Mouse (Mus musculus): ENCODE measurements around the gene Mrap. TPM values are rescaled to one million over a fixed set of nuclear protein-coding genes. Genes with fewer than 3 reads are reported as not detected.

Mrap gene
- total and polyA plus RNA-seq, 3 experiments = not detected

GRCm38 (mm10) chr16:90695121-90695520 lies 42.9 kb upstream of the Mrap start:
- H3K27me3 ChIP-seq (replicated peaks) = peaks cover 44% of the 10 kb centered on the region
- TF ChIP-seq MXI1 (IDR thresholded peaks at IDR 0.05; ENCODE audit: low read depth, low read length) = 0 out of 2 replicates have a peak, but pooled peaks have one; percentile 16
- TF ChIP-seq JUND (conservative IDR thresholded peaks at IDR 0.05; ENCODE audit: low read depth, low read length) = no peak
- no peak for TF ChIP-seq ZC3H11A (IDR thresholded peaks at IDR 0.05; ENCODE audit: low read depth, low read length)
- no peak overlapping the region; the same call in 1 of the 2 replicates for H3K4me2 ChIP-seq (ENCODE audit: insufficient read depth, low read depth, poor library complexity, severe bottlenecking)
- DNase-seq (ENCODE audit: extremely low read depth) = no peak
- no peak overlapping the region for H3K4me3 ChIP-seq (replicated peaks in 1 of 3; ENCODE audit: low read depth in 2 of 3, low read length in 2 of 3, poor library complexity in 1 of 3)
- H3K9me3 ChIP-seq (replicated peaks; ENCODE audit: low read length) = peaks cover 4% of the 10 kb centered on the region
- in situ Hi-C loops (cut with MboI; ENCODE audit: low pct_ligation_motif_present, low pct_unique_long_range_greater_than_20kb, low sequenced_read_pairs) (no loop called here), dilution Hi-C loops (cut with MboI; ENCODE audit: extremely low pct_ligation_motif_present, extremely low pct_unique_long_range_greater_than_20kb, low sequenced_read_pairs) (no loop called here)
- H3K79me2 ChIP-seq (replicated peaks; ENCODE audit: control insufficient read depth, extremely low read depth, insufficient read depth, poor library complexity, severe bottlenecking) = no peaks in the 10 kb centered on the region
- H3K9ac ChIP-seq (ENCODE audit: insufficient read depth, low read depth) = no peak overlapping the region
- H3K4me1 ChIP-seq (ENCODE audit: control insufficient read depth in 1 of 2, insufficient read depth in 2 of 2) = no peaks in the 10 kb centered on the region
- H3K36me3 ChIP-seq (replicated peaks in 1 of 2; ENCODE audit: control insufficient read depth in 1 of 2, insufficient read depth in 1 of 2, low read length in 1 of 2) = no peaks in the 10 kb centered on the region
- H3K27ac ChIP-seq (ENCODE audit: insufficient read depth, low read depth) = no peak overlapping the region

DNA sequence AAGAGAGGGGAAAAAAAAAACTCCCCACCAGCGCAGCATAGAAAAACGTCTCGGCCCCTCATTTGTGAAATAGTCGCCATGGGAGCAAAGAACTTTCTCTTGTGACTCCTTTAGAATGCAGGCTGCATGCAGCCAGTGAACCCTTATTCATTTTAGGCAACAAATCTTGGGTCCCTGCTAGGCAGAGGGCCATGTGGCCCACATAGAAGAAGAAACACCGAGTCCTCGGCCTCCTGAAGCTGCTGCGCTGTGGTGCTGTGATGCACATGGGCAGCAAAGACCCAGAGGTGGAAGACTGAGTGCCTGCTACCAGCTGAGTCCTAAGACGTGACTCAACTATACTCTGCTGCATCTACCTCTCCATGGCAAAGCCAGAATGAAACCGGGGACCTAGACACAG lies 41.7 kb upstream of the Mrap start:
- H3K27me3 ChIP-seq (replicated peaks) = peaks cover 53% of the 10 kb centered on the region
- H3K4me3 ChIP-seq (replicated peaks in 1 of 3; ENCODE audit: low read depth in 2 of 3, low read length in 2 of 3, poor library complexity in 1 of 3) = no peak overlapping the region
- no peaks in the 10 kb centered on the region for H3K4me1 ChIP-seq (ENCODE audit: control insufficient read depth in 1 of 2, insufficient read depth in 2 of 2)
- in situ Hi-C loops (cut with MboI; ENCODE audit: low pct_ligation_motif_present, low pct_unique_long_range_greater_than_20kb, low sequenced_read_pairs) (no loop called here), dilution Hi-C loops (cut with MboI; ENCODE audit: extremely low pct_ligation_motif_present, extremely low pct_unique_long_range_greater_than_20kb, low sequenced_read_pairs) (no loop called here)
- no peaks in the 10 kb centered on the region for H3K36me3 ChIP-seq (replicated peaks in 1 of 2; ENCODE audit: control insufficient read depth in 1 of 2, insufficient read depth in 1 of 2, low read length in 1 of 2)
- TF ChIP-seq GABPA (IDR thresholded peaks at IDR 0.05; ENCODE audit: insufficient replicate concordance, low read depth, low read length) (no peak), RAD21 (IDR thresholded peaks at IDR 0.05; ENCODE audit: low read depth, low read length) (no peak), CTCF (conservative IDR thresholded peaks at IDR 0.05 in 1 of 2, IDR thresholded peaks at IDR 0.05 in 1 of 2; ENCODE audit: low read depth in 2 of 2, low read length in 2 of 2) (no peak)
- DNase-seq (ENCODE audit: extremely low read depth) = no peak
- peaks cover 4% of the 10 kb centered on the region for H3K9me3 ChIP-seq (replicated peaks; ENCODE audit: low read length)
- no peak overlapping the region for H3K9ac ChIP-seq (ENCODE audit: insufficient read depth, low read depth)
- no peak overlapping the region for H3K4me2 ChIP-seq (ENCODE audit: insufficient read depth, low read depth, poor library complexity, severe bottlenecking)
- H3K79me2 ChIP-seq (replicated peaks; ENCODE audit: control insufficient read depth, extremely low read depth, insufficient read depth, poor library complexity, severe bottlenecking) = no peaks in the 10 kb centered on the region
- no peak overlapping the region for H3K27ac ChIP-seq (ENCODE audit: insufficient read depth, low read depth)

DNA sequence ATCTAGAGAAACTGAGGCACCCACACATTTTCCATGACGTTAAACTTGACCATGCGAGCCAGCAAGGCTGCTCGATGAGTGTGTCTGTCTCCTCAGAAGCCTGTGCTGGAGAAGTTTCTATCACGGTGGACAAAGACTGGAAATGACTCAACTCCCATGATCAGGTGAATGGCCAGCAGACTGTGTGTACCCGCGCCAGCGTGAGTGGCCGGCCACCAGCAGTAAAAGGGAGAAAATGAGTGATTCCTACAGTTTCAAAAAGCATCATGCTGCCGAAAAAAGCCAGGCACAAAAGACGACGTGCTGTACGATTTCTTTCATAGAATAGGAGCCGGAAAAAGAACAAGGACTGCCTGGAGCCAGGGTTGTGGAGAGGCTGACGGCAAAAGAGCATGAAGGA lies 38.6 kb upstream of the Mrap start:
- H3K4me2 ChIP-seq (ENCODE audit: insufficient read depth, low read depth, poor library complexity, severe bottlenecking) = no peak overlapping the region
- H3K27me3 ChIP-seq (replicated peaks) = peaks cover 53% of the 10 kb centered on the region
- peaks cover 9% of the 10 kb centered on the region for H3K9me3 ChIP-seq (replicated peaks; ENCODE audit: low read length)
- dilution Hi-C loops (cut with MboI; ENCODE audit: extremely low pct_ligation_motif_present, extremely low pct_unique_long_range_greater_than_20kb, low sequenced_read_pairs) = no loop called here
- H3K27ac ChIP-seq (ENCODE audit: insufficient read depth, low read depth) = no peak overlapping the region
- peak; percentile 84 for TF ChIP-seq BHLHE40 (IDR thresholded peaks at IDR 0.05; ENCODE audit: low read depth, low read length)
- TF ChIP-seq IRF4 (IDR thresholded peaks at IDR 0.05; ENCODE audit: low read depth, low read length) = peak; percentile 83
- TF ChIP-seq TCF12 (IDR thresholded peaks at IDR 0.05; ENCODE audit: low read depth, low read length) = 0 out of 2 replicates have a peak, but pooled peaks have one; percentile 19
- TF ChIP-seq USF1 (IDR thresholded peaks at IDR 0.05; ENCODE audit: low read depth, low read length) = no peak
- no peak for TF ChIP-seq GABPA (IDR thresholded peaks at IDR 0.05; ENCODE audit: insufficient replicate concordance, low read depth, low read length)
- 0 out of 2 replicates have a peak, but pooled peaks have one; percentile 18 for TF ChIP-seq CHD2 (IDR thresholded peaks at IDR 0.05; ENCODE audit: low read length)
- peak; percentile 57; the same call in 1 of the 2 replicates for TF ChIP-seq RCOR1 (conservative IDR thresholded peaks at IDR 0.05; ENCODE audit: low read depth, low read length)
- no peak for TF ChIP-seq POLR2A (IDR thresholded peaks at IDR 0.05; ENCODE audit: low read depth, low read length)
- TF ChIP-seq HCFC1 (IDR thresholded peaks at IDR 0.05; ENCODE audit: low read depth, low read length) = no peak
- TF ChIP-seq ETS1 (conservative IDR thresholded peaks at IDR 0.05; ENCODE audit: low read depth, low read length) = peak; percentile 38; the same call in 1 of the 2 replicates
- TF ChIP-seq MAX (IDR thresholded peaks at IDR 0.05; ENCODE audit: low read length) = no peak
- TF ChIP-seq RAD21 (IDR thresholded peaks at IDR 0.05; ENCODE audit: low read depth, low read length) = no peak
- peak; percentile 19; the same call in 1 of the 2 replicates for TF ChIP-seq JUN (IDR thresholded peaks at IDR 0.05; ENCODE audit: insufficient read depth, low read depth, low read length)
- no peak for TF ChIP-seq USF2 (conservative IDR thresholded peaks at IDR 0.05; ENCODE audit: low read depth, low read length)
- peak; percentile 73 for TF ChIP-seq EP300 (IDR thresholded peaks at IDR 0.05; ENCODE audit: low read length)
- no peak for TF ChIP-seq ELF1 (IDR thresholded peaks at IDR 0.05; ENCODE audit: low read depth, low read length)
- peak; percentile 51; the same call in 1 of the 2 replicates for TF ChIP-seq MEF2A (IDR thresholded peaks at IDR 0.05; ENCODE audit: borderline replicate concordance, low read depth, low read length)
- no peak for TF ChIP-seq NRF1 (IDR thresholded peaks at IDR 0.05; ENCODE audit: low read depth, low read length)
- no peak overlapping the region for H3K4me3 ChIP-seq (replicated peaks in 1 of 3; ENCODE audit: low read depth in 2 of 3, low read length in 2 of 3, poor library complexity in 1 of 3)
- no peaks in the 10 kb centered on the region for H3K79me2 ChIP-seq (replicated peaks; ENCODE audit: control insufficient read depth, extremely low read depth, insufficient read depth, poor library complexity, severe bottlenecking)
- no peak for DNase-seq (ENCODE audit: extremely low read depth)
- no peak overlapping the region for H3K9ac ChIP-seq (ENCODE audit: insufficient read depth, low read depth)
- no peaks in the 10 kb centered on the region for H3K36me3 ChIP-seq (replicated peaks in 1 of 2; ENCODE audit: control insufficient read depth in 1 of 2, insufficient read depth in 1 of 2, low read length in 1 of 2)
- in situ Hi-C loops (cut with MboI; ENCODE audit: low pct_ligation_motif_present, low pct_unique_long_range_greater_than_20kb, low sequenced_read_pairs) = no loop called here
- peaks cover 0 to 2% of the 10 kb centered on the region in 2 experiments; a peak in 1 of 4 replicates for H3K4me1 ChIP-seq (ENCODE audit: control insufficient read depth in 1 of 2, insufficient read depth in 2 of 2)

Measured in CH12.LX (cell line).